In genomic region chr5:92149330-92149982, GRCm38 (mm10) we compare ENCODE assay signal across 17 mouse cellular contexts. TPM values are rescaled to one million over a fixed set of nuclear protein-coding genes. Genes with fewer than 3 reads are reported as not detected.
DNase-seq lines count a peak whose midpoint lies in the region; ATAC-seq lines count a peak whose summit lies in the region.
"Had no signal": no experiment of that assay in that cellular context is flagged by ENCODE, and none has a peak within 500 bp of the region (broad histone marks: within the 10 kb centered on the region; RNA-seq: fewer than 3 reads in every experiment).

No protein-coding gene starts in this region.

- H3K9me3 ChIP-seq in heart, embryonic 13.5 days = no peaks in the 10 kb centered on the region
- H3K9me3 ChIP-seq in heart, embryonic 10.5 days = no peaks in the 10 kb centered on the region
- H3K9me3 ChIP-seq in liver, embryonic 16.5 days (replicated peaks; ENCODE audit: control insufficient read depth, low read length) = no peaks in the 10 kb centered on the region
- no peaks in the 10 kb centered on the region for H3K9me3 ChIP-seq in limb, embryonic 10.5 days (replicated peaks)
- no peaks in the 10 kb centered on the region for H3K9me3 ChIP-seq in embryonic facial prominence, embryonic 10.5 days
- H3K9me3 ChIP-seq: embryonic facial prominence, embryonic 12.5 days; limb, embryonic 15.5 days had no signal

- peaks cover 26% of the 10 kb centered on the region for H3K4me1 ChIP-seq in heart, embryonic 13.5 days
- H3K4me1 ChIP-seq in heart, embryonic 10.5 days = peaks cover 10% of the 10 kb centered on the region; the same call in 1 of the 2 replicates
- H3K4me1 ChIP-seq in liver, embryonic 16.5 days (ENCODE audit: control insufficient read depth, low read depth, low read length) = peaks cover 20% of the 10 kb centered on the region
- H3K4me1 ChIP-seq in limb, embryonic 10.5 days = no peaks in the 10 kb centered on the region
- H3K4me1 ChIP-seq in embryonic facial prominence, embryonic 10.5 days = no peaks in the 10 kb centered on the region
- H3K4me1 ChIP-seq: embryonic facial prominence, embryonic 12.5 days; limb, embryonic 15.5 days had no signal

- peaks cover 28% of the 10 kb centered on the region for H3K36me3 ChIP-seq in heart, embryonic 13.5 days
- peaks cover 23% of the 10 kb centered on the region for H3K36me3 ChIP-seq in heart, embryonic 10.5 days
- peaks cover 3% of the 10 kb centered on the region for H3K36me3 ChIP-seq in liver, embryonic 16.5 days (ENCODE audit: control insufficient read depth, insufficient read depth)
- H3K36me3 ChIP-seq in limb, embryonic 10.5 days = peaks cover 29% of the 10 kb centered on the region
- peaks cover 34% of the 10 kb centered on the region for H3K36me3 ChIP-seq in embryonic facial prominence, embryonic 10.5 days (replicated peaks)

- no peak overlapping the region for H3K4me2 ChIP-seq in heart, embryonic 13.5 days
- no peak overlapping the region for H3K4me2 ChIP-seq in liver, embryonic 16.5 days (ENCODE audit: low read depth, low read length)
- H3K4me2 ChIP-seq: embryonic facial prominence, embryonic 12.5 days; limb, embryonic 15.5 days had no signal

- no peak for DNase-seq in heart, embryonic 10.5 days (ENCODE audit: low spot score)
- no peak for DNase-seq in limb, embryonic 10.5 days (ENCODE audit: low spot score)
- no peak for DNase-seq in embryonic facial prominence, embryonic 10.5 days (ENCODE audit: low spot score)
- no peak for DNase-seq in lung, postnatal 4 days
- DNase-seq: cerebellum, adult 8-10 months; forebrain, postnatal 0 days; kidney, adult 11 months; layer of hippocampus, postnatal 36 days had no signal

- H3K27ac ChIP-seq in heart, embryonic 13.5 days (replicated peaks) = 0 out of 2 replicates have a peak overlapping the region, but pooled peaks have one; percentile 29
- no peak overlapping the region for H3K27ac ChIP-seq in heart, embryonic 10.5 days
- peak overlapping the region; percentile 26; the same call in 1 of the 2 replicates for H3K27ac ChIP-seq in liver, embryonic 16.5 days (ENCODE audit: low read length)
- no peak overlapping the region for H3K27ac ChIP-seq in limb, embryonic 10.5 days
- no peak overlapping the region for H3K27ac ChIP-seq in embryonic facial prominence, embryonic 10.5 days (replicated peaks)
- H3K27ac ChIP-seq: embryonic facial prominence, embryonic 12.5 days; kidney, postnatal 0 days; limb, embryonic 15.5 days; stomach, postnatal 0 days had no signal

- no peak for ATAC-seq in heart, embryonic 13.5 days (ENCODE audit: extremely low read depth, insufficient number of reproducible peaks, low FRiP score, low TSS enrichment)
- ATAC-seq in erythroid progenitor cell, adult 5-6 weeks (replicated peaks; ENCODE audit: low FRiP score, poor library complexity, severe bottlenecking) = peak; percentile 76
- peak; percentile 74 for ATAC-seq in liver, embryonic 16.5 days (ENCODE audit: low read depth)
- ATAC-seq: forebrain, postnatal 0 days; lung, postnatal 0 days had no signal

- 72% methylated on average over 5 of the region's 5 CpGs for WGBS in heart, embryonic 13.5 days
- WGBS in heart, embryonic 10.5 days = 82% methylated on average over 5 of the region's 5 CpGs
- 63% methylated on average over 5 of the region's 5 CpGs for WGBS in liver, embryonic 16.5 days (ENCODE audit: insufficient replicate concordance)
- WGBS in limb, embryonic 10.5 days = 95% methylated on average over 5 of the region's 5 CpGs
- 92% methylated on average over 5 of the region's 5 CpGs for WGBS in embryonic facial prominence, embryonic 10.5 days

- no peak overlapping the region for H3K9ac ChIP-seq in heart, embryonic 13.5 days
- H3K9ac ChIP-seq in liver, embryonic 16.5 days (ENCODE audit: low read depth, low read length) = no peak overlapping the region
- H3K9ac ChIP-seq: embryonic facial prominence, embryonic 12.5 days; forebrain, postnatal 0 days; limb, embryonic 15.5 days had no signal

- H3K27me3 ChIP-seq in heart, embryonic 13.5 days (replicated peaks) = no peaks in the 10 kb centered on the region
- no peaks in the 10 kb centered on the region for H3K27me3 ChIP-seq in heart, embryonic 10.5 days (ENCODE audit: insufficient read depth, poor library complexity, severe bottlenecking)
- no peaks in the 10 kb centered on the region for H3K27me3 ChIP-seq in liver, embryonic 16.5 days (ENCODE audit: control insufficient read depth, insufficient read depth, low read depth, low read length)
- H3K27me3 ChIP-seq in limb, embryonic 10.5 days (ENCODE audit: low read depth, poor library complexity, severe bottlenecking) = no peaks in the 10 kb centered on the region
- H3K27me3 ChIP-seq in embryonic facial prominence, embryonic 10.5 days (replicated peaks; ENCODE audit: low read depth, poor library complexity, severe bottlenecking) = no peaks in the 10 kb centered on the region
- H3K27me3 ChIP-seq: CH12.LX; embryonic facial prominence, embryonic 12.5 days; limb, embryonic 15.5 days had no signal

- H3K4me3 ChIP-seq in heart, embryonic 13.5 days = no peak overlapping the region
- H3K4me3 ChIP-seq in heart, embryonic 10.5 days = no peak overlapping the region
- no peak overlapping the region for H3K4me3 ChIP-seq in liver, embryonic 16.5 days (ENCODE audit: low read depth, low read length)
- no peak overlapping the region for H3K4me3 ChIP-seq in limb, embryonic 10.5 days
- H3K4me3 ChIP-seq in embryonic facial prominence, embryonic 10.5 days = no peak overlapping the region
- H3K4me3 ChIP-seq: embryonic facial prominence, embryonic 12.5 days; limb, embryonic 15.5 days had no signal

RNA-seq across cellular contexts. Expression of gene Uso1, which starts 11.7 kb away (rescaled TPM):
- 30.2 and 32.1 TPM in 2 replicates for polyA plus RNA-seq in heart, embryonic 13.5 days (2015; fragmentation: Nextera tagmentation; extraction: Ambion mirVana)
- polyA plus RNA-seq in heart, embryonic 10.5 days (2016; fragmentation: Nextera tagmentation; extraction: Ambion mirVana) = 40.4 and 48.9 TPM in 2 replicates
- total RNA-seq in erythroid progenitor cell, adult 5-6 weeks (2015; ENCODE audit: low replicate concordance) = 28.5 and 44.9 TPM in 2 replicates
- 20.8 and 36.7 TPM in 2 replicates for total RNA-seq in erythroid progenitor cell, adult 5-6 weeks (2017; ENCODE audit: low replicate concordance)
- polyA plus RNA-seq in liver, embryonic 16.5 days (2015; fragmentation: Nextera tagmentation; extraction: Ambion mirVana) = 19.3 and 19.4 TPM in 2 replicates
- 39.0 and 44.7 TPM in 2 replicates for polyA plus RNA-seq in limb, embryonic 10.5 days (2016; fragmentation: Nextera tagmentation; extraction: Ambion mirVana)
- 36.8 and 38.0 TPM in 2 replicates for polyA plus RNA-seq in embryonic facial prominence, embryonic 10.5 days (2016; fragmentation: Nextera tagmentation; extraction: Ambion mirVana)

Comparison
In these comparisons a context has a peak if more than half of its experiments do, and no peak if none do; other contexts are left out.
1. H3K27ac ChIP-seq: peak in heart, embryonic 13.5 days (single experiment) and liver, embryonic 16.5 days (single experiment); none in heart, embryonic 10.5 days (single experiment), limb, embryonic 10.5 days (single experiment) and embryonic facial prominence, embryonic 10.5 days (single experiment).